Mouse (Mus musculus): ENCODE results near the gene Accs.

Accs gene

GRCm38 (mm10) chr2:93849505-93850089 is at the start of gene Accs:
Accs (minus strand) TSS chr2:93849943.
- in situ Hi-C loops (cut with MboI, MseI): no loop called here

- in situ Hi-C loops (cut with MboI, MseI): no loop called here
Measured at GRCm38 (mm10) chr2:93891611-93892280, 42.0 kb upstream of the Accs start.

- in situ Hi-C loops (cut with MboI, MseI): no loop called here
Measured at GRCm38 (mm10) chr2:93890143-93890542, 40.4 kb upstream of the Accs start.

DNA sequence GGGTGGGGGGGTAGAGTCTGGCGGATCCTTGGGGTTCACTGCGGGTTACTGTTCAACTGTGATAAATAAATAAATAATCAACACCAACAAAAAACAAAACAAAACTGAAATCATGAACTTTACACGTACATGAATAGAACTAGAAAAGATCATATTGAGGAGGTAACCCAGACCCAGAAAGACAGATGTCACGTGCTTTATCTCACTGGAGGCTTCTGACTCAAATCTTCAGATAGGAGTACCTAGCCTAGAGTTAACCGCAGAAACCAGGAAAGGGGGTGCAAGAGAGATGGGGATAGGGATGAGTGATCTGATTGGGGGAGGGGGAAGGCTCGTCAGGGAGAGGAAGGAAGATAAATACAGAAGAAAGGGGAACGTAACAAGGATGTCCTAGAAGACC is 39.3 kb upstream of the Accs start:
- in situ Hi-C loops (cut with MboI, MseI): no loop called here

DNA sequence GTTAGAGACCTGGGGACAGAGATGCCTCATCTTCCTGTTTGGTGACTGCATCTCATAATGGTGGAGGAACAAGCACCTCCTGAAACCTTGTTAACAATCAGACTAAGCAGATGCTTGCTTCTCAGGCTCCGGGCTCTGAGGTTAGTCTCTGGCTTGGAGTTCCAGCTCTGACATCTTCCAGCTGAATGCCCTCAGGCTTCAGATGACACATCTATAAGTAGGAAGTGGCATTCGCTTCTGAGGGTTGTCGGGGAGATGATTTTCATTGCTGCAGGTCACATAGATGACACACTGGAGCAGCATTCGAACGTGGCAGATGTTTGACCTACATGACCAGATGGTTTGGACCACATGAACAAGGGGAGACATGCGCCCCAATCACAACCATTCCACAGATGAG is 38.6 kb upstream of the Accs start:
- in situ Hi-C loops (cut with MboI, MseI): no loop called here

DNA sequence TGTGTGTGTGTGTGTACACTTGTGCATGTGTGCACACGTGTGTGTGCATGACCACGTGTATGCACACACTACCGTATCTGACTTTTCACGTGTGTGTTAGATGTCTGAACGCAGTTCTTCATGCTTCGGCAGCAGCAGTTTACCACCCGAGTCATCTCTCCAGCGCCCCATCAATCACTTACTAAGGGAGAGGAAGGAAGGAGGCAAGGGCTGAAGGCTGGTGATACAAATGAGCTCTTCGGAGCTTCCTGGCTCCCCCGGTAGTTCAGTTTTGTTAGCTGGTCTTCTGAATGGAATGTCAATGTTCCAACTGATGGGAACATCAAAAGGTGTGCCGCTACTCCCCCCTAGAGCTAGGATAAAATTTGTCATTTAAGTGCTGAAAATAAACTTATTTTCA is 37.5 kb upstream of the Accs start:
- in situ Hi-C loops (cut with MboI, MseI): no loop called here

DNA sequence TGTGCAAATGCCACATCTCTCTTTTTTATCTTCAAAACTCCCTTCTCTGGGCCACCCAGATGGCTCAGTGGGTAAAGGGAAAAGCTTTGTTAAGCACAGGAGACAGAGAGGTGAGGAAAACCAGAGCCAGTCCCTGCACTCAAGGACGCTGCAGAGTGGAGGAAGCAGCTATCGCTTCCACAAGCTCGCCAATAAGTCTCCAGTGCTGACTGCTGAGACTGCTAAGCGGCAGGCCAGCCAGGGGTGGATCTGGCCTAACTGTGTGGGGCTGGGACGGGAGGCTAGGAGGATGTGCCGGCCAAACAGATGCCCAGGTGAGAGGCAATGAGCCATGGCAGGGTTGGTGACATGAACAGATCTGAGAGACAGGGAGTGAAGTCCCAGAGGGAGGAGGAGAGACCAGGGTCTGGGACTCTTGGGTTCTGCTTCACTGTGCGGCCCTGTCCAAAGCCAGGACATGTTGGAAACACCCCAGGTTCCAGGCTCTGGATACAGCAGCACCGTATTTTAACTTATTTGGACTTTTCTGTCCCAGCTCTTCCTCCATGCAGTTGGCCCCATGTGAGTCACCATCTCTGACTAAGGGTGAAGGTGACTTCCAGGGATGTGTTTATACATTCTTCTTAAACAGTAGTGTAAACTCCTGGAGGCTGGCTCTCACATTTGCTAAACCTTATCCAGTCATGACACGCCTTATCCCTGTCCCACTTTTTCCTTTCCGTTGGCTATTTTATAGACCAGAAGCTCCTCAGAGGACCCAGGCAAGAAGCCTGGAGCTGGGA is 36.5 kb upstream of the Accs start:
- in situ Hi-C loops (cut with MboI, MseI): no loop called here

- in situ Hi-C loops (cut with MboI, MseI): no loop called here
Measured at GRCm38 (mm10) chr2:93883066-93883465, 33.3 kb upstream of the Accs start.

GRCm38 (mm10) chr2:93881640-93882367 is 32.1 kb upstream of the Accs start:
- in situ Hi-C loops (cut with MboI, MseI): no loop called here

DNA sequence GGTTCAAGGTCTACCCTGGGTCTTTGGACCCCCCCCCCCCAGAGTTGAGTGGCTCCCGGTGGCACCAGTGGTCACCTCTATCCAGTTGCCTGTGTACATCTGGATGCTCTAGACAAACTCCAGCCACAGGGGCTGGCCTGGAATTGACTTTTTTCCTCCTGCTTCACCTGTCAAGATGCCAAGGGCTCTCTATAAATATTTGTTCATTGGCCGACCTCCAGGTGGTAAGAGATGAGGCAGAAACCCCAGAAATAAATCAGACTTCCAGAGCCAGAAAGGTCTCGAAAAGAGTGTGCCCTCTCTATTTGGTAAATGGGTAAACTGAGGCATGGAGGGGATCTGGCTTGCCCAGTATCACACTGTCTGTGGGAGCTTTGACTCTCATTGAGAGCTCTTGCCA is 31.2 kb upstream of the Accs start:
- in situ Hi-C loops (cut with MboI, MseI): no loop called here

DNA sequence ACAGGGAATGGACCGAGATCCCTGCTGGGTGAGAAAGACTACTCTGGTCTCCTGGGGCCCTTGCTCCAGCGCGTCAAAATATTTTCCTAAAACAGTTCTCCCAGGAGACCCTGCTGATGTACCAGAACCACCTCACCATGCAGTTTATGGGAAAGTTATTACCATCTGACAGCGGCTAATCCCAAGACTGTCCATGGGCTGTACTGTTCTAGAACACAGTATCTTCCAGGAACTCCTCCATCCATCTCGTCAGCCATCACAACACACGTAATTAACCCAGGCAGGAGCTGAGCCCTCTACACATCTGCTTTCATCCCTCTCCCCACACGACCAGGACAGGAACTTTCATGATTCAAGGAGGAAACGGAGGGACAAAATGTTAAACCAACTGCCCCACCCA is 30.7 kb upstream of the Accs start:
- in situ Hi-C loops (cut with MboI, MseI): no loop called here

DNA sequence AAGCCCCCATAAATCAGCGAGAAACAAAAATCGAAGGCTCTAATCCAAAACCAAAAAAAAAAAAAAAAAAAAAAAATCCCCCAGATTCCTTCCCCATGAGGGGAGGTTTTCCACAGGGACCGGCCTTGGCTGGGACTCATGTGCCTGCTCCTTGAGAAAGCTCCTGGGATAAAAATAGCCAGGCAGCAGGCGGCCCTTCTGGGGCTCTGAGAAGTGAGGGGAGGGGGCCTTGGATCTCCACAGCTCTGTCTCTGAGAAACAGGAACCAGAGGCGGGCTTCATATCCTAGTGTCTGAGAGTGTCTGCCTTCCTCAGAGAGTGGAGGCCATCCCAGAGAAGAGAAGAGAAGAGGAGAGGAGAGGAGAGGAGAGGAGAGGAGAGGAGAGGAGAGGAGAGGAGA is 27.3 kb upstream of the Accs start:
- in situ Hi-C loops (cut with MboI, MseI): loop anchor here (5.0 kb wide), 1 partner anchor 130 kb away; no protein-coding TSS in a partner anchor

GRCm38 (mm10) chr2:93874606-93875005 is 24.9 kb upstream of the Accs start:
- in situ Hi-C loops (cut with MboI, MseI): loop anchor here (5.0 kb wide), 1 partner anchor 133 kb away; no protein-coding TSS in a partner anchor

GRCm38 (mm10) chr2:93874227-93874514 is 24.4 kb upstream of the Accs start:
- in situ Hi-C loops (cut with MboI, MseI): no loop called here

DNA sequence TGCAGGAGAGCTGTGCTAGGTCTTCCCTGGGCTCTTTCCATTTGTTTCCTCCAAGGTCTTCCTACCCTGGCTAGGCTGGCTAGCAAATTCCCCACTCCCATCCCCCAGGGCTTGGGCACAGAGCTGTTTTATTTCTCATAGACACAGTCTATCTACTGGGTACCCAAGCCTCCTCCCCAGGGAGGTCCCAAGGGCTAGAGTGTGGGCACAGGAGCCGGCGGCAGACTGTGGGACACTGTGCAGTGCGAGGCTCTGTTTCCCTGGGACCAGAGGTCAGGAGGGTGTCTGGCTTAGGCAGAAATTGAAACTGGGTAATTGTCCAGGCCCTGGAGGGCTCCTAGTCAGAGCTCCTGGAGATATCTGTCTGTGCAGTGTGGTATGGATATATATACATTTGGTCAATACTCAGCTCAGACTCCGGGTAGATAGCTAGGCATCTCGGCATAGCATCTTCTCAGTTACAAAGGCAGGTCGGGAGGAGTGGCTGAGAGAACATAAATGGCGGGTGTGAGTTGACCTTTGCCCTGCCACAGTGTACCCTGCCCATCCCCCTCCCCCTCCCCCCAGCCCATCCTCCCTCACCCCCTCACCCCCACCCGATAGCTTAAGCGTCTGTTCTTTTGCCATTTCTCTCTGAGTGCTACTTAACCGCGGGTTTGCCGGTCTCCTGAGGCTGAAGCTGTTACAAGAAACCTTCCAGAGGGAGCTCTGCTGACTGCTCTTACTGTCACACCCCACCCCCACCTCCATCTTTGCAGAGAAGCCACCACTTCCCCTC is 23.9 kb upstream of the Accs start:
- in situ Hi-C loops (cut with MboI, MseI): no loop called here

- in situ Hi-C loops (cut with MboI, MseI): no loop called here
Measured at GRCm38 (mm10) chr2:93872257-93872656, 22.5 kb upstream of the Accs start.

GRCm38 (mm10) chr2:93871411-93871925 is 21.7 kb upstream of the Accs start:
- in situ Hi-C loops (cut with MboI, MseI): no loop called here

GRCm38 (mm10) chr2:93870842-93871241 is 21.1 kb upstream of the Accs start:
- in situ Hi-C loops (cut with MboI, MseI): no loop called here

DNA sequence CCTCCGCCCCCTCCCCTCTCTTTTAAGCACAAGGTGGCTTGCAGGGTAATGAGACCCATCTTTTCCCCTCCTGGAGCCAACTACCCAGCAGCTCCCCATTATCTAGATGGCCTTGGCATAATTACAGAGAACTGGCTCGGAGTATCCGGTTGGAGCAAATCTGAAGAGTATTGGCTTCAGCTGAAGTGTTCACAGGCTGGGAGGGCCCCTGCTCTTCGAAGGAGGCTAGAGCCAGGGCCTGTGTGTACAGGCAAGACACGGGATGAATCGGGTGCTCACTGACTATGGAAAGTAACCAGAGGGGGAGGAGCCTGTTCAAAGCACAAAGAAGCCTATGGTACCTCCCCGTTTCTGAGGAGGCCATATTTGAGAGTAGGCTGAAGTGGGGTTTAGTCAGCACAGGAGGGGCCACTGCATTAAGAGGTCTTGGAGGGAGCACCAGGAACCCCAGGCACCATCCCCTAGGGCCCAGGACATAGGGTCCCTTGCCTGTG is 19.4 kb upstream of the Accs start, which contains the start of gene Accsl:
Gene Accsl (minus strand): TSS at position 51 of the 494 bp plus-strand sequence.
- in situ Hi-C loops (cut with MboI, MseI): no loop called here

DNA sequence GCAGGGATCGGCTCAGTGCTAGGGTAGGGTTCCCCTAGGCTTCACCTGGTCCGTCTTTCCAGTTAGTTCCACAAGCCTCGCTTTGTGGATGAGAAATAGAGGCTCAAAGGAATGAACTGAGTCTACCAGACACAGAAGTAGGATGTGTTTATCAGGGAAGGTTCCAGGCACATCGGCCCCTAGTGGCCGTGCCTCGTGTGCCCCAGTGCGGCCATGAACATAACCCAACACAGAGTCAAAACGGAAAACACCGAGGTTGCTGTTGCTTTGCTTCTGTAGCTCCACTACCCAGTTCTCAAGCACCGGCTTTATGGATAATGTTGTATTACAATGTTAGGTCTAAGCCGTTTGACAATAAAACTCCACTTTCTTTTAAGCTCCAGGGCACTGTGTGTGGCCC is 18.8 kb upstream of the Accs start:
- in situ Hi-C loops (cut with MboI, MseI): no loop called here

DNA sequence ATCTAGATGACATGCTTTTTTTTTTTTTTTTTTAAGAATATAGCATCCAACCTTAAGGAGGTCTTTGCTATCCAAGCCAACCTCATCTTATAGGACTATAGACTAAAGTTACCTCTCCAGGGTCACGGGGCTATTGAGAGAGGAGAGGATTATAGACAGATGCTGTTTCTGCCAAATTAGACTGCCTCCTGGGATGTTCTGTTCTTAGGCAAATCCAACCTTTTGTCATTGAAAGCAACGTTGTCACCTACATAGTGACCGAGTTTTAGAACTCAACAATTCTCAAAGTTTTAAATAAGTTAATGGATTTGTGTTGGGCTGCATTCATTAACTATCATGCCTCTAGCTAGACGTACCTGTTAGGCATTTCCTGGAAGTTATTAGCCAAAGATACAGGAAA is 13.5 kb upstream of the Accs start:
- in situ Hi-C loops (cut with MboI, MseI): no loop called here
